Mouse (Mus musculus) CH12.LX (cell line): ENCODE measurements around the gene Fhit.

Experiments used
- CHD1 ChIP-seq: IDR thresholded peaks from 2 replicates; pipeline ENCODE4 v1.6.1; 2012; ENCODE audit warnings: low read depth, low read length, improper control_type of control experiment, inconsistent platforms
- CHD2 ChIP-seq: IDR thresholded peaks from 2 replicates; pipeline ENCODE4 v1.6.1; 2011; ENCODE audit warnings: low read length, improper control_type of control experiment
- CTCF ChIP-seq, 2 experiments: IDR thresholded peaks in 1 of 2; conservative IDR thresholded peaks in 1 of 2; 2 replicates each; pipeline ENCODE4 v1.5.1; 2011 to 2012; ENCODE audit warnings: low read depth in 2 of 2, low read length in 2 of 2, improper control_type of control experiment in 1 of 2, inconsistent platforms in 1 of 2, mild to moderate bottlenecking in 1 of 2, moderate library complexity in 1 of 2
- EP300 ChIP-seq: IDR thresholded peaks from 2 replicates; pipeline ENCODE4 v1.6.1; 2011; ENCODE audit warnings: low read length, improper control_type of control experiment
- ZKSCAN1 ChIP-seq: IDR thresholded peaks from 2 replicates; pipeline ENCODE4 v1.6.1; 2012; ENCODE audit warnings: low read depth, inconsistent platforms, low read length, improper control_type of control experiment, borderline replicate concordance

DNA sequence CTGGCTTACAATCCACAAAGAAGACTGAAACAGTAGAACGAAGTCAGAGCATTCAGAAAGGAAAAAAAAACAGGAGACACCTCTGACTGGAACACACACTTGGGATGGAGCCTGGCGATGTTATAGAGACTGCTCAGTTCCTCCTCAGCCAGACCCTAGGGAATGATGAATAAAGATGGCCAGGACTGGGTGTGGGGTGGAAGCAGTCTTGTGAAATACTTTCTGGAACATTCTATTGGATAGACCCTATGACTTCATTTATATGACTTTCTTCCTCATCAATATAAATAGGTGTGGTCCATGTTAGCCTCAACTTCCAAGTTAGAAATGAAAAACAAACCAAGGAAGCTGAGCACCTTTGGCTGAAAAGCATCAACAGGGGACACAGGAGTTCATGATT, 680.5 kb downstream of the Fhit start:
- TF ChIP-seq CTCF (conservative IDR thresholded peaks at IDR 0.05 in 1 of 2, IDR thresholded peaks at IDR 0.05 in 1 of 2; ENCODE audit: low read depth in 2 of 2, low read length in 2 of 2) (no peak), ZKSCAN1 (no peak), CHD2 (no peak), CHD1 (no peak), EP300 (no peak)
